Mouse (Mus musculus) liver, adult 2 months (tissue): ENCODE data around the gene Disc1.

Source experiments
- CTCF ChIP-seq: fragments of 200-500 bp; IDR thresholded peaks from 2 replicates; pipeline ENCODE4 v1.5.1; 2011; ENCODE audit warnings: low read depth, low read length, control low read depth
- POLR2A ChIP-seq: fragments of 200-500 bp; IDR thresholded peaks from 2 replicates; pipeline ENCODE4 v1.6.1; 2011; ENCODE audit warnings: low read length, control low read depth; ENCODE audit not compliant: insufficient read depth; ENCODE audit errors: extremely low read depth

DNA sequence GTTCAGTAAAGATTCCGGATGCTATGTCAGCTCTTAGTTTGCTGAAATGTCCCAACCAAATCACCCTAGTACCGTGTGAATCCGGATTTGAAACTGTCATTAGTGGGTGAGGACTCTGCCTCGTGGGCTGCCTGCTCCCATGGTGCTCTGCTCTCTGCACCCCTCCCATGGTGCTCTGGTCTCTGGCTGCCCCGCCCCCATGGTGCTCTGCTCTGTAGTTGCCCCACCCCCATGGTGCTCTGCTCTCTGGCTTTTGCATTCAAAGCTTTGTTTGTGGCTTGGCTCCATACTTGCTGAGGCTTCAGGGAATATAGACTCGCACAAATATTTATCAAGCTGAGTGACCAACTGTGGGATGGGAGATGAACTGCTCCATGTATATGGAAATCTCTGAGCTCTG, 123.1 kb downstream of the Disc1 start:
- TF ChIP-seq CTCF (no peak), POLR2A (no peak)
